ENCODE assay signal across 8 mouse cellular contexts in genomic region chr8:70625104-70625503, GRCm38 (mm10). TPM values are rescaled to one million over a fixed set of nuclear protein-coding genes. Genes with fewer than 3 reads are reported as not detected.
A peak's percentile ranks its signal among the peaks of the same experiment; 100 is the strongest.
DNase-seq lines count a peak whose midpoint lies in the region; ATAC-seq and TF ChIP-seq lines count a peak whose summit lies in the region.

No protein-coding gene starts in this region.

- H3K4me2 ChIP-seq in midbrain, embryonic 11.5 days = no peak overlapping the region
- H3K4me2 ChIP-seq in midbrain, embryonic 16.5 days (ENCODE audit: low read length) = no peak overlapping the region
- H3K4me2 ChIP-seq in limb, embryonic 11.5 days (ENCODE audit: low read depth, severe bottlenecking) = no peak overlapping the region

- no peak overlapping the region for H3K4me3 ChIP-seq in cerebellum, adult 2 months (replicated peaks; ENCODE audit: insufficient read depth, low read depth, low read length)
- H3K4me3 ChIP-seq in midbrain, embryonic 11.5 days (ENCODE audit: low read depth, low read length) = no peak overlapping the region
- no peak overlapping the region for H3K4me3 ChIP-seq in midbrain, embryonic 16.5 days (ENCODE audit: low read depth, low read length)
- H3K4me3 ChIP-seq in limb, embryonic 11.5 days (ENCODE audit: low read depth, low read length) = no peak overlapping the region
- no peak overlapping the region for H3K4me3 ChIP-seq in small intestine, adult 2 months (ENCODE audit: low read depth, low read length)

- TF ChIP-seq CTCF in cerebellum, adult 2 months (IDR thresholded peaks at IDR 0.05; ENCODE audit: borderline replicate concordance, insufficient read depth, low read depth, low read length) = peak; percentile 52; the same call in 1 of the 2 replicates
- peak; percentile 75; the same call in 1 of the 2 replicates for TF ChIP-seq CTCF in small intestine, adult 2 months (IDR thresholded peaks at IDR 0.05; ENCODE audit: extremely low read depth, insufficient read length, insufficient replicate concordance, low read depth, low read length)

- H3K9ac ChIP-seq in midbrain, embryonic 11.5 days (ENCODE audit: low read length) = no peak overlapping the region
- H3K9ac ChIP-seq in midbrain, embryonic 16.5 days (ENCODE audit: low read depth, low read length) = no peak overlapping the region
- H3K9ac ChIP-seq in limb, embryonic 11.5 days (ENCODE audit: low read length) = no peak overlapping the region

- no peaks in the 10 kb centered on the region for H3K4me1 ChIP-seq in cerebellum, adult 2 months (ENCODE audit: control insufficient read depth, insufficient read depth, low read length)
- peaks cover 9% of the 10 kb centered on the region; the same call in 1 of the 2 replicates for H3K4me1 ChIP-seq in midbrain, embryonic 11.5 days (ENCODE audit: control insufficient read depth, insufficient read depth, low read length)
- peaks cover 5% of the 10 kb centered on the region; the same call in 1 of the 2 replicates for H3K4me1 ChIP-seq in midbrain, embryonic 16.5 days (ENCODE audit: control insufficient read depth, insufficient read depth, low read length)
- peaks cover 9% of the 10 kb centered on the region; the same call in 1 of the 2 replicates for H3K4me1 ChIP-seq in limb, embryonic 11.5 days (ENCODE audit: control insufficient read depth, insufficient read depth, low read length)
- peaks cover 6% of the 10 kb centered on the region for H3K4me1 ChIP-seq in small intestine, adult 2 months (ENCODE audit: control insufficient read depth, insufficient read depth, insufficient read length, low read length)

- DNase-seq in cerebellum, adult 2 months = no peak
- peak; percentile 90 for DNase-seq in midbrain, embryonic 11.5 days (ENCODE audit: low spot score, missing footprints)
- DNase-seq in embryo, embryonic 9.5 days (ENCODE audit: extremely low spot score) = peak; percentile 60
- DNase-seq in limb, embryonic 11.5 days (ENCODE audit: low spot score) = peak; percentile 85
- DNase-seq in right cerebral cortex, postnatal 10 days (ENCODE audit: low spot score in 2 of 2) = no peak

- H3K27me3 ChIP-seq in cerebellum, adult 2 months (ENCODE audit: control insufficient read depth, insufficient read depth, low read length) = no peaks in the 10 kb centered on the region
- H3K27me3 ChIP-seq in midbrain, embryonic 11.5 days (ENCODE audit: control insufficient read depth, insufficient read depth, low read length) = no peaks in the 10 kb centered on the region
- H3K27me3 ChIP-seq in midbrain, embryonic 16.5 days (ENCODE audit: control insufficient read depth, insufficient read depth, low read depth, low read length) = no peaks in the 10 kb centered on the region
- H3K27me3 ChIP-seq in limb, embryonic 11.5 days (ENCODE audit: control insufficient read depth, insufficient read depth, low read length) = no peaks in the 10 kb centered on the region
- H3K27me3 ChIP-seq in small intestine, adult 2 months (ENCODE audit: control insufficient read depth, insufficient read depth, low read length) = no peaks in the 10 kb centered on the region

- H3K9me3 ChIP-seq in midbrain, embryonic 11.5 days (ENCODE audit: control insufficient read depth, low read length) = no peaks in the 10 kb centered on the region
- H3K9me3 ChIP-seq in midbrain, embryonic 16.5 days (replicated peaks; ENCODE audit: control insufficient read depth, low read length, poor library complexity, severe bottlenecking) = no peaks in the 10 kb centered on the region
- H3K9me3 ChIP-seq in limb, embryonic 11.5 days (ENCODE audit: control insufficient read depth, low read length) = no peaks in the 10 kb centered on the region

- H3K36me3 ChIP-seq in midbrain, embryonic 11.5 days (ENCODE audit: control insufficient read depth, insufficient read depth, low read length) = no peaks in the 10 kb centered on the region
- H3K36me3 ChIP-seq in midbrain, embryonic 16.5 days (ENCODE audit: control insufficient read depth, insufficient read depth, low read length) = no peaks in the 10 kb centered on the region
- H3K36me3 ChIP-seq in limb, embryonic 11.5 days (ENCODE audit: control insufficient read depth, insufficient read depth, low read length) = no peaks in the 10 kb centered on the region
- H3K36me3 ChIP-seq in small intestine, adult 2 months (ENCODE audit: control insufficient read depth, insufficient read depth, low read length) = no peaks in the 10 kb centered on the region

- TF ChIP-seq POLR2A in cerebellum, adult 2 months (IDR thresholded peaks at IDR 0.05; ENCODE audit: borderline replicate concordance, insufficient read depth, low read length) = no peak
- no peak for TF ChIP-seq POLR2A in small intestine, adult 2 months (IDR thresholded peaks at IDR 0.05; ENCODE audit: low read depth, low read length)

- no peak for ATAC-seq in cerebellum, adult (ENCODE audit: insufficient number of reproducible peaks, low FRiP score, low TSS enrichment)
- no peak for ATAC-seq in midbrain, embryonic 11.5 days (ENCODE audit: low FRiP score)
- no peak for ATAC-seq in midbrain, embryonic 16.5 days
- ATAC-seq in limb, embryonic 11.5 days (ENCODE audit: insufficient number of reproducible peaks, low FRiP score, low TSS enrichment, low read depth) = no peak

- 10% methylated on average over 5 of the region's 5 CpGs for WGBS in cerebellum, adult 2 months
- 21% methylated on average over 5 of the region's 5 CpGs for WGBS in midbrain, embryonic 11.5 days
- 15% methylated on average over 5 of the region's 5 CpGs for WGBS in midbrain, embryonic 16.5 days
- 27% methylated on average over 5 of the region's 5 CpGs for WGBS in limb, embryonic 11.5 days
- WGBS in small intestine, adult 2 months = 3% methylated on average over 5 of the region's 5 CpGs

- no peak overlapping the region for H3K27ac ChIP-seq in cerebellum, adult 2 months (ENCODE audit: insufficient read depth, low read length)
- H3K27ac ChIP-seq in midbrain, embryonic 11.5 days (ENCODE audit: low read depth, low read length) = no peak overlapping the region
- H3K27ac ChIP-seq in midbrain, embryonic 16.5 days (ENCODE audit: low read length) = no peak overlapping the region
- H3K27ac ChIP-seq in limb, embryonic 11.5 days (replicated peaks; ENCODE audit: low read depth, low read length) = no peak overlapping the region
- H3K27ac ChIP-seq in small intestine, adult 2 months (ENCODE audit: insufficient read depth, low read depth, low read length) = no peak overlapping the region

RNA-seq across cellular contexts. Expression of gene Gdf15, which starts 7.2 kb away (rescaled TPM):
- polyA plus RNA-seq in cerebellum, adult 2 months (2012; rRNA removed) = 0.28 and 0.51 TPM in 2 replicates
- polyA plus RNA-seq in midbrain, embryonic 11.5 days (2014; fragmentation: Nextera tagmentation; extraction: Ambion mirVana) = 0.10 and 0.11 TPM in 2 replicates
- 0.35 and 0.39 TPM in 2 replicates for polyA plus RNA-seq in midbrain, embryonic 16.5 days (2015; fragmentation: Nextera tagmentation; extraction: Ambion mirVana)
- polyA plus RNA-seq in limb, embryonic 11.5 days (2014; fragmentation: Nextera tagmentation; extraction: Ambion mirVana) = 0.15 TPM in 1 of 2 replicates, not detected in the other
- 4.1 and 6.7 TPM in 2 replicates for polyA plus RNA-seq in small intestine, adult 2 months (2012; rRNA removed)

RNA-seq across cellular contexts. Expression of gene Lrrc25, which starts 9.1 kb away (rescaled TPM):
- 0.30 and 0.33 TPM in 2 replicates for polyA plus RNA-seq in cerebellum, adult 2 months (2012; rRNA removed)
- polyA plus RNA-seq in midbrain, embryonic 11.5 days (2014; fragmentation: Nextera tagmentation; extraction: Ambion mirVana) = 1.2 and 1.3 TPM in 2 replicates
- polyA plus RNA-seq in midbrain, embryonic 16.5 days (2015; fragmentation: Nextera tagmentation; extraction: Ambion mirVana) = 0.64 and 0.97 TPM in 2 replicates
- 0.57 TPM in 2 replicates for polyA plus RNA-seq in limb, embryonic 11.5 days (2014; fragmentation: Nextera tagmentation; extraction: Ambion mirVana)
- polyA plus RNA-seq in small intestine, adult 2 months (2012; rRNA removed) = 6.7 and 7.1 TPM in 2 replicates

RNA-seq across cellular contexts. Expression of gene Ssbp4, which starts 16.4 kb away (rescaled TPM):
- 172 and 181 TPM in 2 replicates for polyA plus RNA-seq in cerebellum, adult 2 months (2012; rRNA removed)
- polyA plus RNA-seq in midbrain, embryonic 11.5 days (2014; fragmentation: Nextera tagmentation; extraction: Ambion mirVana) = 87.8 and 96.9 TPM in 2 replicates
- polyA plus RNA-seq in midbrain, embryonic 16.5 days (2015; fragmentation: Nextera tagmentation; extraction: Ambion mirVana) = 151 and 173 TPM in 2 replicates
- polyA plus RNA-seq in limb, embryonic 11.5 days (2014; fragmentation: Nextera tagmentation; extraction: Ambion mirVana) = 167 and 177 TPM in 2 replicates
- 81.7 and 138 TPM in 2 replicates for polyA plus RNA-seq in small intestine, adult 2 months (2012; rRNA removed)

RNA-seq across cellular contexts. Expression of gene Isyna1, which starts 30.9 kb away (rescaled TPM):
- polyA plus RNA-seq in cerebellum, adult 2 months (2012; rRNA removed) = 55.3 and 61.4 TPM in 2 replicates
- polyA plus RNA-seq in midbrain, embryonic 11.5 days (2014; fragmentation: Nextera tagmentation; extraction: Ambion mirVana) = 46.1 and 56.0 TPM in 2 replicates
- polyA plus RNA-seq in midbrain, embryonic 16.5 days (2015; fragmentation: Nextera tagmentation; extraction: Ambion mirVana) = 155 and 171 TPM in 2 replicates
- polyA plus RNA-seq in limb, embryonic 11.5 days (2014; fragmentation: Nextera tagmentation; extraction: Ambion mirVana) = 100 and 114 TPM in 2 replicates
- 61.8 and 92.4 TPM in 2 replicates for polyA plus RNA-seq in small intestine, adult 2 months (2012; rRNA removed)

RNA-seq across cellular contexts. Expression of gene Pgpep1, which starts 35.1 kb away (rescaled TPM):
- 28.3 and 32.5 TPM in 2 replicates for polyA plus RNA-seq in cerebellum, adult 2 months (2012; rRNA removed)
- polyA plus RNA-seq in midbrain, embryonic 11.5 days (2014; fragmentation: Nextera tagmentation; extraction: Ambion mirVana) = 103 and 108 TPM in 2 replicates
- polyA plus RNA-seq in midbrain, embryonic 16.5 days (2015; fragmentation: Nextera tagmentation; extraction: Ambion mirVana) = 67.2 and 69.7 TPM in 2 replicates
- polyA plus RNA-seq in limb, embryonic 11.5 days (2014; fragmentation: Nextera tagmentation; extraction: Ambion mirVana) = 48.9 and 59.4 TPM in 2 replicates
- polyA plus RNA-seq in small intestine, adult 2 months (2012; rRNA removed) = 49.5 and 129 TPM in 2 replicates

Comparison
In these comparisons a context has a peak if more than half of its experiments do, and no peak if none do; other contexts are left out.
1. DNase-seq: peak in midbrain, embryonic 11.5 days (single experiment), embryo, embryonic 9.5 days (single experiment) and limb, embryonic 11.5 days (single experiment); none in cerebellum, adult 2 months (0 of 2) and right cerebral cortex, postnatal 10 days (0 of 2).